Comparison of ENCODE assay signal across 10 mouse cellular contexts in genomic region chr12:24872264-24872663, GRCm38 (mm10). TPM values are rescaled to one million over a fixed set of nuclear protein-coding genes. Genes with fewer than 3 reads are reported as not detected.
DNase-seq lines count a peak whose midpoint lies in the region; TF ChIP-seq lines count a peak whose summit lies in the region.
"Had no signal": no experiment of that assay in that cellular context is flagged by ENCODE, and none has a peak within 500 bp of the region (broad histone marks: within the 10 kb centered on the region; RNA-seq: fewer than 3 reads in every experiment).

No protein-coding gene starts in this region.

- peaks cover 8% of the 10 kb centered on the region; the same call in 1 of the 2 replicates for H3K4me1 ChIP-seq in kidney, adult 2 months (ENCODE audit: control insufficient read depth, insufficient read depth, low read length)

- H3K4me3 ChIP-seq in kidney, adult 2 months (ENCODE audit: insufficient read depth, low read depth, low read length): no peak overlapping the region

- no peak for TF ChIP-seq CTCF in kidney, adult 2 months (conservative IDR thresholded peaks at IDR 0.05; ENCODE audit: insufficient read depth, insufficient read length, low read depth, low read length)

- peak; percentile 14 for DNase-seq in kidney, adult 2 months
- no peak for DNase-seq in kidney, postnatal 25 days
- peak; percentile 78 for DNase-seq in right cerebral cortex, adult 18-20 months
- no peak for DNase-seq in right cerebral cortex, postnatal 4 days
- peak; percentile 64 to 84 for DNase-seq in left cerebral cortex, postnatal 25 days (ENCODE audit: low spot score in 2 of 2)
- DNase-seq in telencephalon, adult 2 months (ENCODE audit: low read depth, low spot score): peak; percentile 72
- no peak for DNase-seq in heart, postnatal 36 days
- no peak for DNase-seq in heart, postnatal 10 days
- DNase-seq: cerebellum, adult 18-20 months; lung, postnatal 4 days had no signal

- WGBS in kidney, adult 2 months: 64% methylated on average over 8 of the region's 8 CpGs

- intact Hi-C loops in left cerebral cortex, postnatal 25 days (cut with DNase I): loop anchor here (1.0 kb wide), 2 partner anchors 41 to 56 kb away; no protein-coding TSS in a partner anchor
- intact Hi-C loops in heart, postnatal 36 days (cut with DNase I): no loop called here
- intact Hi-C loops in heart, postnatal 10 days (cut with DNase I): no loop called here

- H3K27me3 ChIP-seq in kidney, adult 2 months (replicated peaks; ENCODE audit: control insufficient read depth, insufficient read depth, low read length): no peaks in the 10 kb centered on the region

- no peak for TF ChIP-seq POLR2A in kidney, adult 2 months (IDR thresholded peaks at IDR 0.05; ENCODE audit: low read depth, low read length)

- H3K36me3 ChIP-seq in kidney, adult 2 months (ENCODE audit: control insufficient read depth, insufficient read depth, low read length): no peaks in the 10 kb centered on the region

- peak overlapping the region; percentile 51; the same call in 1 of the 2 replicates for H3K27ac ChIP-seq in kidney, adult 2 months (ENCODE audit: insufficient read depth, low read depth, low read length)

RNA-seq across cellular contexts. Expression of gene Mboat2, which starts 41.6 kb away (rescaled TPM):
- 5.2 and 6.2 TPM in 2 replicates for polyA plus RNA-seq in kidney, adult 2 months (2012; rRNA removed)
- total RNA-seq in left cerebral cortex, postnatal 25 days (2021): 10 to 100 TPM; 68.9 to 84.2 TPM
- 10 to 100 TPM in 1 of 2 experiments, 1 to 10 TPM in 1; 9.7 to 11.0 TPM for total RNA-seq in heart, postnatal 36 days (2021)
- total RNA-seq in heart, postnatal 10 days (2021): 10 to 100 TPM; 17.3 to 18.3 TPM

Comparison
In these comparisons a context has a peak if more than half of its experiments do, and no peak if none do; other contexts are left out.
1. DNase-seq: peak in kidney, adult 2 months (single experiment), right cerebral cortex, adult 18-20 months (single experiment), left cerebral cortex, postnatal 25 days (2 of 2) and telencephalon, adult 2 months (single experiment); none in kidney, postnatal 25 days (0 of 2), right cerebral cortex, postnatal 4 days (single experiment), heart, postnatal 36 days (0 of 2) and heart, postnatal 10 days (0 of 2).